Mouse (Mus musculus) forebrain, embryonic 14.5 days (tissue): ENCODE data around the gene Mybph. TPM values are rescaled to one million over a fixed set of nuclear protein-coding genes. Genes with fewer than 3 reads are reported as not detected.

Experiments used
- ATAC-seq: fragments of 200-750 bp; cut with Nextera tagmentation; 2 replicates; pipeline ENCODE4 v1.8.0; 2017; ENCODE audit warnings: mild to moderate bottlenecking, moderate library complexity
- DNase-seq: peaks from one replicate; pipeline ENCODE4 v3.0.0-alpha.2; 2015; ENCODE audit warnings: low spot score
- H3K27ac ChIP-seq: fragments of 300-500 bp; sonication (generic); 2 replicates; pipeline ENCODE4 v1.5.1; 2014; ENCODE audit warnings: low read depth, mild to moderate bottlenecking, control low read depth, low read length, moderate library complexity
- H3K27me3 ChIP-seq: fragments of 300-500 bp; sonication (generic); replicated peaks from 2 replicates; pipeline ENCODE4 v1.6.1; 2014; ENCODE audit warnings: low read length, control low read depth, mixed read lengths; ENCODE audit not compliant: control insufficient read depth, insufficient read depth
- H3K36me3 ChIP-seq: fragments of 300-500 bp; sonication (generic); 2 replicates; pipeline ENCODE4 v1.6.1; 2014; ENCODE audit warnings: low read length, control low read depth; ENCODE audit not compliant: control insufficient read depth, insufficient read depth
- H3K4me1 ChIP-seq: fragments of 300-500 bp; sonication (generic); 2 replicates; pipeline ENCODE4 v1.6.1; 2014; ENCODE audit warnings: antibody characterized with exemption, low read length, control low read depth; ENCODE audit not compliant: control insufficient read depth, insufficient read depth
- H3K4me2 ChIP-seq: fragments of 300-500 bp; sonication (generic); 2 replicates; pipeline ENCODE4 v1.6.1; 2014; ENCODE audit warnings: mild to moderate bottlenecking, control low read depth, low read length
- H3K4me3 ChIP-seq: fragments of 300-500 bp; sonication (generic); 2 replicates; pipeline ENCODE4 v1.5.1; 2014; ENCODE audit warnings: low read depth, low read length, control low read depth
- H3K9ac ChIP-seq: fragments of 300-500 bp; sonication (generic); 2 replicates; pipeline ENCODE4 v1.6.1; 2014; ENCODE audit warnings: mild to moderate bottlenecking, low read length, control low read depth, moderate library complexity
- H3K9me3 ChIP-seq: fragments of 300-500 bp; sonication (generic); replicated peaks from 2 replicates; pipeline ENCODE4 v1.6.1; 2016; ENCODE audit warnings: low read length, control low read depth, mixed read lengths; ENCODE audit not compliant: control insufficient read depth
- WGBS: fragments of 180-500 bp; shearing (Covaris S2); extraction: QIAGEN DNeasy Blood & Tissue Kit; methylation state at CpG from one replicate; pipeline ENCODE4 v1.1.7; 2014; 5-methylcytosine and 5-hydroxymethylcytosine counted together
- polyA plus RNA-seq: library from polyadenylated mRNA; unstranded; fragments of >200 nt; fragmentation: Nextera tagmentation; extraction: Ambion mirVana; gene quantifications from 2 replicates; pipeline ENCODE4 v1.2.1, GENCODE M21; 2014

Gene Mybph
- polyA plus RNA-seq, 1 experiment from 2014 or later, result 0.10 TPM

DNA sequence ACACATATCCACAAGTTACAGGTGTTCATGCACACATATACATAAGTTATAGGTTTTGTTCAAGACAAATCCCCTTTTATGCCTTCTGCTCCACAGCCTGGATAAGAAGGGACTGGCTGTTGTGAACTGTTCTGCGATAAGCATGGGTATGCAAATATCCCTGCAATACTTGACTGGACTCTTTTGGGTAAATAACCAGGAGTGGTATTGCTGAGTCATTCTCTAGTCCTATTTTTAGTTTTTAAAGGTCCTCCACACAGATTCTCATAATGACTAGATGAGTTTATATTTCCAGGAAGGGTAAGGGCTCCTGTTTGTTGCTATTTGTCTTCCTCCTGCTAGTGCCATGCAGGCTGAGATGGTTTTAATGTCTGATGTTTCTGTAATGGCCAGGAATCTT, 27.9 kb downstream of the Mybph start:
- 94% methylated on average over 1 of the region's 1 CpGs for WGBS
- no peak overlapping the region for H3K4me2 ChIP-seq
- DNase-seq, result no peak
- H3K27me3 ChIP-seq, result no peaks in the 10 kb centered on the region
- no peaks in the 10 kb centered on the region; the same call in 1 of the 2 replicates for H3K4me1 ChIP-seq
- H3K4me3 ChIP-seq, result no peak overlapping the region
- no peaks in the 10 kb centered on the region for H3K36me3 ChIP-seq
- H3K9ac ChIP-seq, result no peak overlapping the region
- ATAC-seq, result no peak
- no peak overlapping the region for H3K27ac ChIP-seq
- H3K9me3 ChIP-seq, result no peaks in the 10 kb centered on the region

DNA sequence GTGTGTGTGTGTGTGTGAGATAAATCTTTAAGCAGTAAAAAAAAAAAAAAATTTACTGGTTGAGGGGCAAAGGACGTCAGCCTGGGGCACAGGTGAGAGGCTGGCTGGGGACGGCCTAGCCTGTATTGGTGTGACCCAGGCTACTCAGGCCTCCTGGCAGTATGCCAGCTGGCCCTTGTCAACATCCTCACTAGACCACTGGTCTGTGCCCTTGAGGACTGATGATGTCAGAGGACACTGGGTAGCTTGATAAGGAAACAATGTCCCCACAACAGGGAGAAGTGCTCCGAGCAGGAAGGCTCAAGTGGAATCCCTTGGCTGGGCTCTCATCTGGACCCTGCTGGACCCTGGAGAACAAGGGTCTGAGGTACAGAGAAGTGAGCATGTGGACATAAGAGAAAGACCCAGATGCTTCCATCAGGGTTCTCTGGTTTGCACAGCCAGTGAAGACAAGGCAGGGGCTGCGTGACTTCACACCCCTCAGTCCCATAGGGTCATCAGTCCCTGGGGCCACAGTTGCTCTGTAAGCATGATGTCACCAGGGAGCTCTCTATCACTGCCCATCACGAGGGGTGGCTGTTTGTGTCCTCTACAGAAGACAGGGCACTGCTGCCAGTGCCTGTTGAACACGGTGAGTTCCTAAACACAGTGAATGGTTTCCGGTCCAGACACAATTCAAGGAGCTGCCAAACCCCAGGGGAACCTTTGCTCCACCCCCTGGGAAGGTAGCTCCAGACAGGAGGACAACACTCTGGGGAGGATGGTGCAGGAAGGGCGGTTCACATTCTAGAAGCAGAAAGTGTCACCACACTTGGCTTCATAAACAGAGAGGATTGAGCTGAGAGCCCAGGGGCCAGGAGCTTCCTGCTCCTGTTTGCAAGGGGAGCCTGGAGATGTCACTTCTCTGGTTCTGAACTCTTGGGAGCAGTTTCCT, 29.1 kb downstream of the Mybph start:
- WGBS, result 64% methylated on average over 8 of the region's 8 CpGs
- Histone ChIP-seq H3K9me3 (no peaks in the 10 kb centered on the region), H3K9ac (no peak overlapping the region), H3K27ac (no peak overlapping the region), H3K36me3 (no peaks in the 10 kb centered on the region), H3K4me3 (no peak overlapping the region), H3K4me1 (no peaks in the 10 kb centered on the region), H3K27me3 (no peaks in the 10 kb centered on the region), H3K4me2 (no peak overlapping the region)
- no peak for DNase-seq
- no peak for ATAC-seq

DNA sequence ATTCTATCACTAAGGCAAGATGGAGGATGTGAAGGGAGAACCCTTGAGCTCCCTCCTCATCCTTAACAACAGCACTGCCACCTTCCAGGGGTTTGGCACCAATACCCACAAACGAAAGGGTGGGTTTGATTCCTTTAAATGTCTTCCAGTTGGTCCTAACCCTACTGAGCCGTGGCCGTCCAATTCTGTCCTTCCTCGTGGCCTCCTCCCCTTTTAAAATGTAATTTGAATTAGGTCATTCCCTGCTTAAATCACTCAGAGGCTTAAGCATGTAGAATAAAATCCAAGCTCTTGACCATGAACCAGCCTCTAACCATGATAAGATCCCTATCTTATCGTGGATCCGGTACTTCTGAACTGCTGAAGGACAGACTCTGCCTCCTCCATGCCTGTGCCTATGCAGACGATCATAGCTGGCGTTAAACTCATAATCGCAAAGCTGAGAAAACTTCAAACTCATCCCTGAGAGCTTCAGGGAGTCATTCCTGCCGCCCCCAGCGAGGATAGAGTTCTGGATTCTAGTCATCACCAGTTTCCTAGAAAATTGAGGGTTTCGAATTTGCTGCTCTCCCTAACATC, 31.5 kb downstream of the Mybph start:
- no peak overlapping the region for H3K4me3 ChIP-seq
- H3K4me1 ChIP-seq, result no peaks in the 10 kb centered on the region
- no peak for ATAC-seq
- WGBS, result 90% methylated on average over 12 of the region's 12 CpGs
- H3K36me3 ChIP-seq, result no peaks in the 10 kb centered on the region
- no peaks in the 10 kb centered on the region for H3K9me3 ChIP-seq
- H3K27me3 ChIP-seq, result no peaks in the 10 kb centered on the region
- H3K27ac ChIP-seq, result no peak overlapping the region
- DNase-seq, result no peak
- H3K9ac ChIP-seq, result no peak overlapping the region
- H3K4me2 ChIP-seq, result no peak overlapping the region

DNA sequence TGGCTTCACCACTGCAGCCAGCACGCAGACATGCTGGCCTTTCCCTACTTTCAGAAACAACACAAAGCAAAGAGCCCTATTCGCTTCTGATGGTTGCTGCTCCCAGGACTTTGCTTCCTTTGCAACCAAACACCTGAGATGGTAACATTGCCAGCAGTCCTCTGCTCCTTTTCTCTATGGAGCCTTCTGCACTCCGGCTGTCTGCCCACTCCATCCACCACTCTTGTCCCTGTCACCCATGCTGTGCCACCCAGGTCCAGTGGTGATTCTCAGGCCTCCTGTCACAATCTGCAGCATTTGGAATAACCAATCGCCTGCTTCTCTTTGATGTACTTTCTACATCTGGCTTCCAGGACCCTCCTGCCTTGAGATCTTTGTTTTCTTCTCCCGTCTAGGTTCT, 32.1 kb downstream of the Mybph start:
- H3K4me3 ChIP-seq, result no peak overlapping the region
- H3K4me2 ChIP-seq, result no peak overlapping the region
- H3K27ac ChIP-seq, result no peak overlapping the region
- no peaks in the 10 kb centered on the region for H3K27me3 ChIP-seq
- H3K9ac ChIP-seq, result no peak overlapping the region
- 93% methylated on average over 5 of the region's 5 CpGs for WGBS
- no peaks in the 10 kb centered on the region for H3K4me1 ChIP-seq
- H3K9me3 ChIP-seq, result no peaks in the 10 kb centered on the region
- ATAC-seq (no peak), DNase-seq (no peak)
- H3K36me3 ChIP-seq, result no peaks in the 10 kb centered on the region

DNA sequence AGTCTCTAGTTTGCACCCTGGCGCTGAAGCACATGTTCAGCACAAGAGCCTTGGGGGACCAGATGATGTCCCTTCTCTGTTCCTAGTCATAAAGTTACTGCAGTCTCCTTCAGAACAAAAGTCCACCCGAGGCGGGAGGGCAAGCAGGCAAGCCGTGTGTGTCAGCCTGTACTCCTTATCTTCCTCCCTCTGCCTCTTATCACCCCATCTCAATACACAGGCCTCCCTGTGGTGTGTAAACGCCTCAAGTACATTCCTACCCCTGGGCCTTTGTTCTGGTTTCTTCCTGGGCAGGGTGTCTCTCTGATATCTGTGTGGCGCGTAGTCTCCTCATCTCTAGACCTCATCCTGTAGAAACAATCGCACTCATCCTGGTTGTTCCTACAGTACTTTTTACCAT, 33.5 kb downstream of the Mybph start:
- H3K4me1 ChIP-seq, result no peaks in the 10 kb centered on the region
- 87% methylated on average over 8 of the region's 8 CpGs for WGBS

DNA sequence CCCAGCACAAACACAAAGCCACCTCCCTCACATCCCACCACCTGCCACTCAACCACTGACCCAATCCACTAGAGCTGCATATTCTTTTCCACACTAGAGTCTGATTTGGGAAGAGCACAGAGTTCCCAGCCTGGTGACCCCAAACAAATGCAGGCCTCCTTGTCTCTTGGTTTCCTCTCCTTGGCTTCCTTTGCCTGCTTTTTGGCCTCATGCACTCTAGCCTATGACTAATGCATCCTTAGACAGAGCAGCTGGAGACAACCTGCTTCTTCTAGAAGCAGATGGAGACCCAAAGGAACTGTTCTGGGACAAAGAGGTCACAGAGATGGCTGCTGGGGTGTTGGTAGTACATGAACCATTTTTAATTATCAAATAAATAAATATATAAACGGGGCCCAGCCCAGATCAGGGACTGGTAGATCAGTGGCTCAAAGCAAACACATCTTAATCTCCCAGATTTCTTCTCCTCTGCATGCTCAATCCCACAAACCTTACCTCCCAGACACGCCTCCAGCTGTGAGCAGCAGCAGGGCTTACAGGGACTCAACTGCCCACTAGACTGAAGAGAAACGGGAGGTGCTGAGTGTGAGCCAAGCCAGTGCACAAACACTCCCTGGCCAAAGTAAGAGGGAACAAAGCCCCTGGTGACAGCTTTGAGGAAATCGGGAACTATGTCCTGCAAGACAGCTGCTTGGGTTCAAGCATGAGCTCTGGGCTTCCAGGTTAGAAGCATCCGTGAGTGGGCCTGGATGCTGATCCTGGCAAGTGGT, 36.7 kb downstream of the Mybph start:
- peaks cover 3% of the 10 kb centered on the region; the same call in 1 of the 2 replicates for H3K4me1 ChIP-seq
- H3K9ac ChIP-seq, result no peak overlapping the region
- H3K9me3 ChIP-seq, result no peaks in the 10 kb centered on the region
- DNase-seq, result no peak
- ATAC-seq, result no peak
- WGBS, result 74% methylated on average over 5 of the region's 5 CpGs
- H3K27ac ChIP-seq, result no peak overlapping the region
- H3K36me3 ChIP-seq, result no peaks in the 10 kb centered on the region
- peaks cover 17% of the 10 kb centered on the region for H3K27me3 ChIP-seq
- H3K4me3 ChIP-seq, result no peak overlapping the region
- no peak overlapping the region for H3K4me2 ChIP-seq

More for the DNA sequence above, 33.5 kb downstream of the Mybph start:
- ATAC-seq (no peak), DNase-seq (no peak)
- no peak overlapping the region for H3K4me3 ChIP-seq
- no peak overlapping the region for H3K27ac ChIP-seq
- no peak overlapping the region for H3K9ac ChIP-seq
- H3K36me3 ChIP-seq, result no peaks in the 10 kb centered on the region
- H3K9me3 ChIP-seq, result no peaks in the 10 kb centered on the region
- H3K4me2 ChIP-seq, result no peak overlapping the region
- no peaks in the 10 kb centered on the region for H3K27me3 ChIP-seq

DNA sequence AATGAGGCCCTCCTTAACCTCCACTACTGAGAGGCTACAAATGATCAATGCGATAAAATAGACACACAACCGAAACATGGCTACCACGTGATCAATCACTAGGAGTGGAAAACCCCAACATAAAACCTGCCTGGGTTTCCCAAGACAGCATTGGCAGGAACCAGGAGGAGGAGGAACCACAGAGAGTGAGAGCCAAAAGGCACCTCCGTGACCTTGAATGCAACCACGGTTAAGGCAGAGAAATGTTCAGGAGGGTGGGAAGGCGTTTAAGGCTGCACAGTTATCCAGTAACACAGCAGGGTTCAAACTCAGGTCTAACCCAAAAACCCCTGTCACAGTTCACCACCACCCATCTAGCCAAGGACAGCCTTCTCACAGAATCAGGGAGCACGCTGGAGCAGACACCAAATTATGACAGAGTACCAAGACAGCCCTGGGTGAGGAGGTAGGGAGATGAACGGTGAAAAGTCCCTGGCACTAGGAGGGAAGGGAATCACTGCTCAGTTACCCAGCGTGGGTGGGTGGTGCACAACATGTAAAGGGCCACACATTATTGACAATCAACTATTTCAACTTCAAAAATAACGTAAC, 37.5 kb downstream of the Mybph start:
- Histone ChIP-seq H3K4me1 (peaks cover 8% of the 10 kb centered on the region; the same call in 1 of the 2 replicates), H3K4me2 (no peak overlapping the region), H3K4me3 (no peak overlapping the region), H3K27ac (no peak overlapping the region), H3K36me3 (no peaks in the 10 kb centered on the region), H3K27me3 (peaks cover 24% of the 10 kb centered on the region), H3K9me3 (no peaks in the 10 kb centered on the region), H3K9ac (no peak overlapping the region)
- DNase-seq, result no peak
- WGBS, result 84% methylated on average over 10 of the region's 10 CpGs
- no peak for ATAC-seq

DNA sequence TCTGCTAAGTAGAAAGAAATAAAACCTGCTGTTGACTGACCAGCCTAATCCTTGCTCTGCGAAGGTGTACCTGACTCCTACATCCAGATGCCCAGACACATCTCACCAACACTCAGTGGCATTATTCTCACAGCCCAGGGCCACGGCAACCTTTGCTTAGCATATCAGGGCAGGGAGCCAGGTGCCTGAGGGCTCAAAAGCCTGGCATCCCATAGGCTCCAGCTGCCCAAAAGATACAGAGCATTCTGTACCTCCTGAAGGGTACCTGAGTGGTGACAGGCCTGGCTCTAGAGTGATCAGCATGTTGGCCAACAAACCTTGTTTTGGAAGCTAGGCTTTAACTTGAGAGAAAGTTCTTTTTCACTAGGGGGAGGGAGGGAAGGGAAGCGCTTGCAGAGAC, 38.0 kb downstream of the Mybph start:
- no peaks in the 10 kb centered on the region for H3K9me3 ChIP-seq
- H3K36me3 ChIP-seq, result no peaks in the 10 kb centered on the region
- 76% methylated on average over 3 of the region's 3 CpGs for WGBS
- no peak overlapping the region for H3K4me2 ChIP-seq
- no peak overlapping the region for H3K9ac ChIP-seq
- H3K4me3 ChIP-seq, result no peak overlapping the region
- DNase-seq, result no peak
- H3K4me1 ChIP-seq, result peaks cover 8% of the 10 kb centered on the region; the same call in 1 of the 2 replicates
- peaks cover 30% of the 10 kb centered on the region for H3K27me3 ChIP-seq
- no peak for ATAC-seq
- no peak overlapping the region for H3K27ac ChIP-seq
